Mouse (Mus musculus): Measurements from ENCODE around the gene Obp2a. TPM values are rescaled to one million over a fixed set of nuclear protein-coding genes. Genes with fewer than 3 reads are reported as not detected.

Obp2a gene
- polyA plus RNA-seq, 1 experiment from 2014 or later = not detected

Other genes with a start within 250 kb of the Obp2a start
- 2.2 and 2.6 TPM in 2 replicates for gene Clic3, start 243.2 kb upstream of the Obp2a start, polyA plus RNA-seq (2014; fragmentation: Nextera tagmentation; extraction: Ambion mirVana)
- 93.1 and 109 TPM in 2 replicates for gene Paxx, start 238.9 kb upstream of the Obp2a start, polyA plus RNA-seq (2014; fragmentation: Nextera tagmentation; extraction: Ambion mirVana)
- gene Ptgds, start 230.0 kb upstream of the Obp2a start, polyA plus RNA-seq (2014; fragmentation: Nextera tagmentation; extraction: Ambion mirVana) = 230 and 390 TPM in 2 replicates
- not detected in 2 replicates for gene Lcn12, start 206.1 kb upstream of the Obp2a start, polyA plus RNA-seq (2014; fragmentation: Nextera tagmentation; extraction: Ambion mirVana)
- 116 and 118 TPM in 2 replicates for gene Fbxw5, start 199.3 kb upstream of the Obp2a start, polyA plus RNA-seq (2014; fragmentation: Nextera tagmentation; extraction: Ambion mirVana)
- gene C8g, start 198.3 kb upstream of the Obp2a start, polyA plus RNA-seq (2014; fragmentation: Nextera tagmentation; extraction: Ambion mirVana) = 4.1 and 5.5 TPM in 2 replicates
- gene Traf2, start 153.1 kb upstream of the Obp2a start, polyA plus RNA-seq (2014; fragmentation: Nextera tagmentation; extraction: Ambion mirVana) = 15.6 and 16.3 TPM in 2 replicates
- 353 and 366 TPM in 2 replicates for gene Edf1, start 142.2 kb upstream of the Obp2a start, polyA plus RNA-seq (2014; fragmentation: Nextera tagmentation; extraction: Ambion mirVana)
- gene Mamdc4, start 125.2 kb upstream of the Obp2a start, polyA plus RNA-seq (2014; fragmentation: Nextera tagmentation; extraction: Ambion mirVana) = 1.3 and 1.7 TPM in 2 replicates
- gene Phpt1, start 124.8 kb upstream of the Obp2a start, polyA plus RNA-seq (2014; fragmentation: Nextera tagmentation; extraction: Ambion mirVana) = 171 and 187 TPM in 2 replicates
- gene Ajm1, start 118.3 kb upstream of the Obp2a start, polyA plus RNA-seq (2014; fragmentation: Nextera tagmentation; extraction: Ambion mirVana) = 10.8 and 12.7 TPM in 2 replicates
- 59.0 and 61.6 TPM in 2 replicates for gene Rabl6, start 91.5 kb upstream of the Obp2a start, polyA plus RNA-seq (2014; fragmentation: Nextera tagmentation; extraction: Ambion mirVana)
- gene Ccdc183, start 82.4 kb upstream of the Obp2a start, polyA plus RNA-seq (2014; fragmentation: Nextera tagmentation; extraction: Ambion mirVana) = 0.26 and 0.44 TPM in 2 replicates
- gene Tmem141, start 78.0 kb upstream of the Obp2a start, polyA plus RNA-seq (2014; fragmentation: Nextera tagmentation; extraction: Ambion mirVana) = 52.5 and 53.5 TPM in 2 replicates
- 3.9 and 4.0 TPM in 2 replicates for gene Fcna, start 72.0 kb upstream of the Obp2a start, polyA plus RNA-seq (2014; fragmentation: Nextera tagmentation; extraction: Ambion mirVana)
- not detected in 2 replicates for gene Lcn8, start 46.9 kb upstream of the Obp2a start, polyA plus RNA-seq (2014; fragmentation: Nextera tagmentation; extraction: Ambion mirVana)
- not detected in 2 replicates for gene Lcn5, start 42.1 kb upstream of the Obp2a start, polyA plus RNA-seq (2014; fragmentation: Nextera tagmentation; extraction: Ambion mirVana)
- gene Lcn6, start 23.3 kb upstream of the Obp2a start, polyA plus RNA-seq (2014; fragmentation: Nextera tagmentation; extraction: Ambion mirVana) = not detected in 2 replicates
- not detected in 2 replicates for gene Lcn10, start 17.3 kb upstream of the Obp2a start, polyA plus RNA-seq (2014; fragmentation: Nextera tagmentation; extraction: Ambion mirVana)
- 145 and 153 TPM in 2 replicates for gene Bmyc, start 6.7 kb downstream of the Obp2a start, polyA plus RNA-seq (2014; fragmentation: Nextera tagmentation; extraction: Ambion mirVana)
- not detected in 2 replicates for gene Obp2b, start 37.0 kb downstream of the Obp2a start, polyA plus RNA-seq (2014; fragmentation: Nextera tagmentation; extraction: Ambion mirVana)
- not detected in 2 replicates for gene Lcn3, start 65.5 kb downstream of the Obp2a start, polyA plus RNA-seq (2014; fragmentation: Nextera tagmentation; extraction: Ambion mirVana)
- gene Lcn11, start 77.0 kb downstream of the Obp2a start, polyA plus RNA-seq (2014; fragmentation: Nextera tagmentation; extraction: Ambion mirVana) = not detected in 2 replicates
- not detected in 2 replicates for gene Gm13539, start 82.2 kb downstream of the Obp2a start, polyA plus RNA-seq (2014; fragmentation: Nextera tagmentation; extraction: Ambion mirVana)
- gene Glt6d1, start 115.8 kb downstream of the Obp2a start, polyA plus RNA-seq (2014; fragmentation: Nextera tagmentation; extraction: Ambion mirVana) = not detected in 2 replicates
- gene Lcn9, start 123.1 kb downstream of the Obp2a start, polyA plus RNA-seq (2014; fragmentation: Nextera tagmentation; extraction: Ambion mirVana) = not detected in 2 replicates
- not detected in 2 replicates for gene Sohlh1, start 147.2 kb downstream of the Obp2a start, polyA plus RNA-seq (2014; fragmentation: Nextera tagmentation; extraction: Ambion mirVana)
- 20.4 and 20.6 TPM in 2 replicates for gene Kcnt1, start 163.7 kb downstream of the Obp2a start, polyA plus RNA-seq (2014; fragmentation: Nextera tagmentation; extraction: Ambion mirVana)